Comparison of ENCODE assay signal across 8 mouse cellular contexts in the genomic region with DNA sequence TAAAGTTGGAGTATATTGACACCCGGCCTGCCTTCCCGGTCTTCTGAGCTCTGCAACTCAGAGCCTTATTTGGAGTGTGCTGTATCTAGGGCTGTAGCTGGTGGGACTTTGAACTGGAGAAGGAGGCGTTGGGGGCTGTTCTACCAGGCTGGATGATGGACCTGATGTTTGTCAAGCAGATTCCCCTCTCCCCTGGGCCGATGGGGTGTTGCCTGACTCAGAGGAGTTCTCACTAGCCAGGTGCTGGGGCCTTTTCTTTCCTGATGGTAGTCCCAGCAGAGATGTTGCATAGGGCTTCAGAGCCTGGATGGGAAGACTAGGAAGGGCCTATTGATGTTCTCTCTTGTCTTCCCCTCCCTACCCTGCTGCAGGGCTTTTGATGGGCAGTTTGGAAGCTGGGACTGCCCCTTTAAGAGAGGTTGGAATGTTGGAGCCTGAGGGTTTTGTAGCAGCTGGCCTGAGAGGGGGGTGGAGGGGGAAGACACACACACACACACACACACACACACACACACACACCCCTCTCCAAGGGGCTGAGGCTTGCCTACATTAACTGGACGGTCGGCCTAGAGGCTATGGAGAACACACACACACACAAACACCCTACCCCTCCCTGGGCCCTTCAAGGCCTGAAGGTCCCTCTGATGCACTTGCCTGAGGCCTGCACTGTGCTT. TPM values are rescaled to one million over a fixed set of nuclear protein-coding genes. Genes with fewer than 3 reads are reported as not detected.
DNase-seq lines count a peak whose midpoint lies in the region; ATAC-seq and TF ChIP-seq lines count a peak whose summit lies in the region.

No protein-coding gene starts in this region.

- 2% methylated on average over 6 of the region's 6 CpGs for WGBS in embryonic facial prominence, embryonic 15.5 days
- WGBS in hindbrain, embryonic 13.5 days, result 3% methylated on average over 6 of the region's 6 CpGs

- peak overlapping the region; percentile 59 for H3ac ChIP-seq in myocyte (ENCODE audit: control insufficient read depth, insufficient read length)

- peaks cover 5% of the 10 kb centered on the region for H3K9me3 ChIP-seq in CH12.LX (replicated peaks; ENCODE audit: low read length)
- no peaks in the 10 kb centered on the region for H3K9me3 ChIP-seq in embryonic facial prominence, embryonic 15.5 days (replicated peaks)
- no peaks in the 10 kb centered on the region for H3K9me3 ChIP-seq in hindbrain, embryonic 13.5 days

- TF ChIP-seq EP300 in CH12.LX (IDR thresholded peaks at IDR 0.05; ENCODE audit: low read length), result no peak

- in situ Hi-C loops in CH12.LX (cut with MboI; ENCODE audit: low pct_ligation_motif_present, low pct_unique_long_range_greater_than_20kb, low sequenced_read_pairs), result no loop called here

- H3K4me1 ChIP-seq in CH12.LX (ENCODE audit: control insufficient read depth in 1 of 2, insufficient read depth in 2 of 2), result peaks cover 3 to 29% of the 10 kb centered on the region in 2 experiments
- H3K4me1 ChIP-seq in embryonic facial prominence, embryonic 15.5 days, result peaks cover 27% of the 10 kb centered on the region
- peaks cover 36% of the 10 kb centered on the region for H3K4me1 ChIP-seq in hindbrain, embryonic 13.5 days (replicated peaks)

- H3K79me2 ChIP-seq in CH12.LX (replicated peaks; ENCODE audit: control insufficient read depth, extremely low read depth, insufficient read depth, poor library complexity, severe bottlenecking) (peaks cover 13% of the 10 kb centered on the region), myocyte (ENCODE audit: control insufficient read depth, insufficient read depth) (peaks cover 42% of the 10 kb centered on the region)

- no peak for TF ChIP-seq POLR2A in CH12.LX (IDR thresholded peaks at IDR 0.05; ENCODE audit: low read depth, low read length)
- peak; percentile 11 for TF ChIP-seq POLR2A in myocyte (IDR thresholded peaks at IDR 0.05; ENCODE audit: insufficient read length, low read depth)

- dilution Hi-C loops in CH12.LX (cut with MboI; ENCODE audit: extremely low pct_ligation_motif_present, extremely low pct_unique_long_range_greater_than_20kb, low sequenced_read_pairs), result no loop called here

- peak; percentile 35 for ATAC-seq in embryonic facial prominence, embryonic 15.5 days (ENCODE audit: insufficient number of reproducible peaks, low FRiP score, low TSS enrichment, low read depth)
- peak; percentile 64 for ATAC-seq in hindbrain, embryonic 13.5 days (ENCODE audit: low FRiP score)

- no peaks in the 10 kb centered on the region for H3K27me3 ChIP-seq in CH12.LX (replicated peaks)
- no peaks in the 10 kb centered on the region for H3K27me3 ChIP-seq in embryonic facial prominence, embryonic 15.5 days
- H3K27me3 ChIP-seq in hindbrain, embryonic 13.5 days, result no peaks in the 10 kb centered on the region
- no peaks in the 10 kb centered on the region for H3K27me3 ChIP-seq in myocyte (ENCODE audit: control insufficient read depth, insufficient read depth, insufficient read length)

- DNase-seq in adrenal gland, adult 2 months, result peak; percentile 42
- DNase-seq in adrenal gland, adult 8-10 months, result no peak
- DNase-seq in CH12.LX (ENCODE audit: extremely low read depth) (peak; percentile 21), liver (peak; percentile 40)
- no peak for DNase-seq in frontal cortex, postnatal 36 days (ENCODE audit: low spot score in 2 of 2)

- TF ChIP-seq RAD21 in CH12.LX (IDR thresholded peaks at IDR 0.05; ENCODE audit: low read depth, low read length), result no peak

- H3K4me3 ChIP-seq in CH12.LX (replicated peaks in 1 of 3; ENCODE audit: low read depth in 2 of 3, low read length in 2 of 3, poor library complexity in 1 of 3) (peak overlapping the region; percentile 73 to 92 (median 90)), myocyte (peak overlapping the region; percentile 73)
- H3K4me3 ChIP-seq in embryonic facial prominence, embryonic 15.5 days (replicated peaks), result peak overlapping the region; percentile 98
- H3K4me3 ChIP-seq in hindbrain, embryonic 13.5 days, result peak overlapping the region; percentile 69

- H3K27ac ChIP-seq in CH12.LX (ENCODE audit: insufficient read depth, low read depth), result no peak overlapping the region
- H3K27ac ChIP-seq in embryonic facial prominence, embryonic 15.5 days (replicated peaks), result peak overlapping the region; percentile 95
- peak overlapping the region; percentile 96 for H3K27ac ChIP-seq in hindbrain, embryonic 13.5 days

- H3K4me2 ChIP-seq in CH12.LX (ENCODE audit: insufficient read depth, low read depth, poor library complexity, severe bottlenecking) (peak overlapping the region; percentile 65), myocyte (ENCODE audit: low read depth) (peak overlapping the region; percentile 82)
- peak overlapping the region; percentile 73 for H3K4me2 ChIP-seq in embryonic facial prominence, embryonic 15.5 days (replicated peaks)
- H3K4me2 ChIP-seq in hindbrain, embryonic 13.5 days, result peak overlapping the region; percentile 97

- H3K36me3 ChIP-seq in CH12.LX (replicated peaks in 1 of 2; ENCODE audit: control insufficient read depth in 1 of 2, insufficient read depth in 1 of 2, low read length in 1 of 2) (peaks cover 9 to 35% of the 10 kb centered on the region in 2 experiments), myocyte (ENCODE audit: control insufficient read depth, insufficient read depth) (peaks cover 7% of the 10 kb centered on the region)
- peaks cover 30% of the 10 kb centered on the region for H3K36me3 ChIP-seq in embryonic facial prominence, embryonic 15.5 days
- H3K36me3 ChIP-seq in hindbrain, embryonic 13.5 days, result peaks cover 15% of the 10 kb centered on the region

- peak overlapping the region; percentile 97 for H3K9ac ChIP-seq in CH12.LX (ENCODE audit: insufficient read depth, low read depth)
- peak overlapping the region; percentile 96 for H3K9ac ChIP-seq in embryonic facial prominence, embryonic 15.5 days
- H3K9ac ChIP-seq in hindbrain, embryonic 13.5 days, result peak overlapping the region; percentile 98

- TF ChIP-seq CTCF in CH12.LX (conservative IDR thresholded peaks at IDR 0.05 in 1 of 2, IDR thresholded peaks at IDR 0.05 in 1 of 2; ENCODE audit: low read depth in 2 of 2, low read length in 2 of 2), result no peak

TF ChIP-seq in CH12.LX, 34 proteins besides CTCF, POLR2A, EP300 and RAD21:
- TF ChIP-seq ZKSCAN1 (IDR thresholded peaks at IDR 0.05; ENCODE audit: borderline replicate concordance, low read depth, low read length) (no peak), TCF12 (IDR thresholded peaks at IDR 0.05; ENCODE audit: low read depth, low read length) (0 out of 2 replicates have a peak, but pooled peaks have one; percentile 14)

TF ChIP-seq in myocyte, 11 proteins besides CTCF, POLR2A, EP300 and RAD21 (continues in another document):
- TF ChIP-seq POLR2AphosphoS2 (IDR thresholded peaks at IDR 0.05; ENCODE audit: insufficient read length, low read depth) (no peak), MYOG (IDR thresholded peaks at IDR 0.05; ENCODE audit: control insufficient read depth in 1 of 3, insufficient read depth in 1 of 3, insufficient read length in 2 of 3, low read depth in 2 of 3) (peak; percentile 49 to 83 (median 56)), CEBPB (IDR thresholded peaks at IDR 0.05; ENCODE audit: insufficient read depth, poor library complexity, severe bottlenecking) (no peak), SRF (IDR thresholded peaks at IDR 0.05; ENCODE audit: control insufficient read depth, insufficient read length, low read depth) (no peak), REST (IDR thresholded peaks at IDR 0.05; ENCODE audit: insufficient read depth, insufficient read length) (no peak)

RNA-seq across cellular contexts. Expression of gene Dvl3, which starts 1.1 kb away (rescaled TPM):
- 10 to 100 TPM; 32.3 to 45.5 TPM for total RNA-seq in adrenal gland, adult 2 months (2021)
- polyA plus RNA-seq in adrenal gland, adult 2 months (2012; rRNA removed), result 43.7 and 52.2 TPM in 2 replicates
- 10 to 100 TPM; 34.1 to 55.2 (median 45.5) TPM for total RNA-seq in adrenal gland, adult 8-10 months (2022)
- total RNA-seq in CH12.LX (2012; rRNA removed) (7.6 and 7.7 TPM in 2 replicates), CH12.LX (2014; rRNA removed) (1.8 and 1.9 TPM in 2 replicates)
- polyA plus RNA-seq in CH12.LX (2012; ENCODE audit: insufficient read length, low read depth) (14.8 and 16.9 TPM in 2 replicates), myocyte (2012; fragmentation: generic; extraction: Trizol) (32.9 TPM)
- polyA plus RNA-seq in embryonic facial prominence, embryonic 15.5 days (2015; fragmentation: Nextera tagmentation; extraction: Ambion mirVana), result 26.0 and 31.0 TPM in 2 replicates
- polyA plus RNA-seq in hindbrain, embryonic 13.5 days (2015; fragmentation: Nextera tagmentation; extraction: Ambion mirVana), result 40.7 and 43.5 TPM in 2 replicates

RNA-seq across cellular contexts. Expression of gene Ap2m1, which starts 17.4 kb away (rescaled TPM):
- 100 to 1,000 TPM; 276 to 366 TPM for total RNA-seq in adrenal gland, adult 2 months (2021)
- polyA plus RNA-seq in adrenal gland, adult 2 months (2012; rRNA removed), result 282 and 345 TPM in 2 replicates
- total RNA-seq in adrenal gland, adult 8-10 months (2022), result 100 to 1,000 TPM; 273 to 406 (median 325) TPM
- total RNA-seq in CH12.LX (2012; rRNA removed) (315 and 343 TPM in 2 replicates), CH12.LX (2014; rRNA removed) (375 and 415 TPM in 2 replicates)
- polyA plus RNA-seq in CH12.LX (2012; ENCODE audit: insufficient read length, low read depth) (304 and 319 TPM in 2 replicates), myocyte (2012; fragmentation: generic; extraction: Trizol) (446 TPM)
- polyA plus RNA-seq in embryonic facial prominence, embryonic 15.5 days (2015; fragmentation: Nextera tagmentation; extraction: Ambion mirVana), result 562 and 584 TPM in 2 replicates
- polyA plus RNA-seq in hindbrain, embryonic 13.5 days (2015; fragmentation: Nextera tagmentation; extraction: Ambion mirVana), result 1,101 and 1,130 TPM in 2 replicates

RNA-seq across cellular contexts. Expression of gene Eif2b5, which starts 19.2 kb away (rescaled TPM):
- total RNA-seq in adrenal gland, adult 2 months (2021), result 10 to 100 TPM; 50.2 to 67.1 TPM
- 18.4 and 20.7 TPM in 2 replicates for polyA plus RNA-seq in adrenal gland, adult 2 months (2012; rRNA removed)
- total RNA-seq in adrenal gland, adult 8-10 months (2022), result 10 to 100 TPM; 62.4 to 72.6 (median 66.0) TPM
- total RNA-seq in CH12.LX (2012; rRNA removed) (179 and 208 TPM in 2 replicates), CH12.LX (2014; rRNA removed) (183 and 203 TPM in 2 replicates)
- polyA plus RNA-seq in CH12.LX (2012; ENCODE audit: insufficient read length, low read depth) (139 and 151 TPM in 2 replicates), myocyte (2012; fragmentation: generic; extraction: Trizol) (94.7 TPM)
- 92.9 and 95.2 TPM in 2 replicates for polyA plus RNA-seq in embryonic facial prominence, embryonic 15.5 days (2015; fragmentation: Nextera tagmentation; extraction: Ambion mirVana)
- 99.5 and 100 TPM in 2 replicates for polyA plus RNA-seq in hindbrain, embryonic 13.5 days (2015; fragmentation: Nextera tagmentation; extraction: Ambion mirVana)

RNA-seq across cellular contexts. Expression of gene Abcf3, which starts 30.5 kb away (rescaled TPM):
- total RNA-seq in adrenal gland, adult 2 months (2021), result 100 to 1,000 TPM in 1 of 2 experiments, 10 to 100 TPM in 1; 84.6 to 106 TPM
- polyA plus RNA-seq in adrenal gland, adult 2 months (2012; rRNA removed), result 27.6 and 27.7 TPM in 2 replicates
- total RNA-seq in adrenal gland, adult 8-10 months (2022), result 100 to 1,000 TPM in 2 of 4 experiments, 10 to 100 TPM in 2; 80.8 to 118 (median 97.5) TPM
- total RNA-seq in CH12.LX (2012; rRNA removed) (48.6 and 61.4 TPM in 2 replicates), CH12.LX (2014; rRNA removed) (46.9 and 55.7 TPM in 2 replicates)
- polyA plus RNA-seq in CH12.LX (2012; ENCODE audit: insufficient read length, low read depth) (98.0 and 98.9 TPM in 2 replicates), myocyte (2012; fragmentation: generic; extraction: Trizol) (50.2 TPM)
- 65.0 and 70.2 TPM in 2 replicates for polyA plus RNA-seq in embryonic facial prominence, embryonic 15.5 days (2015; fragmentation: Nextera tagmentation; extraction: Ambion mirVana)
- polyA plus RNA-seq in hindbrain, embryonic 13.5 days (2015; fragmentation: Nextera tagmentation; extraction: Ambion mirVana), result 81.2 and 85.0 TPM in 2 replicates

Comparison
In these comparisons a context has a peak if more than half of its experiments do, and no peak if none do; other contexts are left out.
1. DNase-seq: peak in adrenal gland, adult 2 months (single experiment), CH12.LX (single experiment) and liver (single experiment); none in adrenal gland, adult 8-10 months (single experiment) and frontal cortex, postnatal 36 days (0 of 2).
2. Peak in every context shown above with its lines, with median percentiles within 50 percentile points of each other: H3K4me2 ChIP-seq, H3K4me3 ChIP-seq and H3K9ac ChIP-seq.